Mouse (Mus musculus): ENCODE results near the gene Nlrc5.

DNA sequence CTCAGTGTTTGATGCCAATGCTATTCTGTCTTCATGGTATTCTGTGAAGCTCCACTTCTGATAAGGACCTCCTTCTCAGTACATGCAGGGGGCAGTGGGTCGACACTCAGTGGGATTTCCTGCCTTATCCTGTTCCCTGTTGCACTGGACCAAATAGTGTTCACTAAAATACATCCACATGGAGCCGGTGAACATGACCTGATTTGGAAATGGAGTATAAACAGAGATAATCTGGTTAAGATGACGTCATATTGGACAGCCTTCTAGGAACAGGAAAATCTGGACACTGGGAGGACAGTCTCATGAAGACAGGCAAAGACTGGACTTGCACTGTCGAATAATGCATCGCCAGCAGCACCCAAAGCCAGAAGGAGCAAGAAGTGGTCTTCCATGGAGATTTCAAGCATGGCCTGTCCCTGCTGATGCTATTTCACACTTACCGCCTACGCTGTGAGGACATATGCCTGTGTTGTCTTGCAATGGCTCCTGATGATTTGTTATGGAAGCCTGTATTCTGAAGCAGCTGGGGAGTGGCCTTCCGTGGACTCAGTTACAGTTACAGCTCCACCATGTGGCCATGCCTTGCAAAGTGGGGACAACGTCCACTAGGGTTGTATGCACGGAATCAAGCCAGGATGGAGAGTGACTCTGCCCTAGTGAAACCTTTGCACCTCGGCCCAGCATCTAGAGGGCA, 37.0 kb upstream of the Nlrc5 start:
- TF ChIP-seq POLR2A (IDR thresholded peaks at IDR 0.05; ENCODE audit: low read depth, low read length) (no peak), CTCF (IDR thresholded peaks at IDR 0.05; ENCODE audit: extremely low read depth, insufficient read length, insufficient replicate concordance, low read depth, low read length) (peak; percentile 85; the same call in 1 of the 2 replicates)

All from small intestine, adult 2 months (tissue).